Mouse (Mus musculus): Measurements from ENCODE around the gene 9330182O14Rik. TPM values are rescaled to one million over a fixed set of nuclear protein-coding genes. Genes with fewer than 3 reads are reported as not detected.

The 9330182O14Rik gene
- polyA plus RNA-seq, 1 experiment, result not detected

DNA sequence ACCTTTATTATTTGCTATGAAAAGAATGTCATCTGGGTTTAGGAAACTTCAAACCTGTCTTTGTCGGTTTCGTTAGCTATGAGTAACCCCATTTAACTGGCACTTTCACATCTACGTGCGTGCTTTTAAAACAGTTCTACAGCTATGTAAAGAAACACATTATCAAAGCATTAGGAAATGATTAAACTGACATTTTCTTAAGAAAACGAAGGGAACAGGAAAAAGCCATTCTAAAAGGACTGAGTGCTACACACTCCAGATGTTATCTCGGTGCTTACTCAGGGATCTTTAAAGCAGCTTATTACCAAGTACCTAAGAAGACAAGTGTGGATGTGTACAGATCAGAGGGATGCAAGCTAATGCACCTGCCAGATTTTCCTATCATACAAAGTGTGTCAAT is 52.9 kb downstream of the 9330182O14Rik start:
- TF ChIP-seq POLR2A (IDR thresholded peaks at IDR 0.05; ENCODE audit: extremely low read depth, insufficient read depth, low read length) (no peak), CTCF (IDR thresholded peaks at IDR 0.05; ENCODE audit: extremely low read depth, insufficient read depth, low read length) (no peak)
- Histone ChIP-seq H3K4me1 (ENCODE audit: control insufficient read depth, insufficient read depth, low read length) (no peaks in the 10 kb centered on the region), H3K4me3 (ENCODE audit: insufficient read depth, low read length) (no peak overlapping the region), H3K27ac (ENCODE audit: insufficient read depth, low read length) (no peak overlapping the region)
